Mouse (Mus musculus) limb, embryonic 12.5 days (tissue): Measurements from ENCODE around the gene Pla2g1b. TPM values are rescaled to one million over a fixed set of nuclear protein-coding genes. Genes with fewer than 3 reads are reported as not detected.
"Not testable (repeated sequence)": the region's sequence is repeated elsewhere in the genome, so short reads cannot be mapped to it uniquely, and the experiment has no call there.

Source experiments
- ATAC-seq: fragments of 200-750 bp; cut with Nextera tagmentation; 2 replicates; pipeline ENCODE4 v1.8.0; 2017; ENCODE audit warnings: low read depth, moderate TSS enrichment; ENCODE audit not compliant: insufficient number of reproducible peaks, insufficient read depth, low FRiP score, low TSS enrichment
- H3K27ac ChIP-seq: fragments of 300-500 bp; sonication (generic); 2 replicates; pipeline ENCODE4 v1.5.1; 2016; ENCODE audit warnings: mild to moderate bottlenecking, moderate library complexity
- H3K27me3 ChIP-seq: fragments of 300-500 bp; sonication (generic); 2 replicates; pipeline ENCODE4 v1.6.1; 2016; ENCODE audit warnings: mild to moderate bottlenecking, moderate library complexity
- H3K36me3 ChIP-seq: fragments of 300-500 bp; sonication (generic); 2 replicates; pipeline ENCODE4 v1.6.1; 2016; ENCODE audit warnings: mild to moderate bottlenecking, moderate library complexity
- H3K4me1 ChIP-seq: fragments of 300-500 bp; sonication (generic); replicated peaks from 2 replicates; pipeline ENCODE4 v1.6.1; 2016
- H3K4me2 ChIP-seq: fragments of 300-500 bp; sonication (generic); 2 replicates; pipeline ENCODE4 v1.6.1; 2016; ENCODE audit warnings: mild to moderate bottlenecking, moderate library complexity
- H3K4me3 ChIP-seq: fragments of 300-500 bp; sonication (generic); replicated peaks from 2 replicates; pipeline ENCODE4 v1.5.1; 2016; ENCODE audit warnings: mild to moderate bottlenecking
- H3K9ac ChIP-seq: fragments of 300-500 bp; sonication (generic); replicated peaks from 2 replicates; pipeline ENCODE4 v1.6.1; 2016; ENCODE audit warnings: mild to moderate bottlenecking, moderate library complexity
- H3K9me3 ChIP-seq: fragments of 300-500 bp; sonication (generic); 2 replicates; pipeline ENCODE4 v1.6.1; 2016; ENCODE audit warnings: mild to moderate bottlenecking, moderate library complexity
- WGBS: fragments of 180-500 bp; shearing (Covaris S2); methylation state at CpG from one replicate; pipeline ENCODE4 v1.1.7; 2016; 5-methylcytosine and 5-hydroxymethylcytosine counted together
- polyA plus RNA-seq: library from polyadenylated mRNA; unstranded; fragments of >200 nt; fragmentation: Nextera tagmentation; extraction: Ambion mirVana; gene quantifications from 2 replicates; pipeline ENCODE4 v1.2.1, GENCODE M21; 2016

The Pla2g1b gene
- polyA plus RNA-seq, 1 experiment from 2014 or later = not detected

- peaks cover 85% of the 10 kb centered on the region for H3K4me1 ChIP-seq
- H3K27me3 ChIP-seq = no peaks in the 10 kb centered on the region
- peak overlapping the region; percentile 98 for H3K27ac ChIP-seq
- no peaks in the 10 kb centered on the region for H3K9me3 ChIP-seq
- no peak for ATAC-seq
- H3K4me3 ChIP-seq = peak overlapping the region; percentile 38; the same call in 1 of the 2 replicates
- H3K4me2 ChIP-seq = peak overlapping the region; percentile 71
- H3K9ac ChIP-seq = peak overlapping the region; percentile 77
- H3K36me3 ChIP-seq = peaks cover 56% of the 10 kb centered on the region
- 23% methylated on average over 15 of the region's 15 CpGs for WGBS
Measured at GRCm38 (mm10) chr5:115434853-115435754, 31.0 kb upstream of the Pla2g1b start.

DNA sequence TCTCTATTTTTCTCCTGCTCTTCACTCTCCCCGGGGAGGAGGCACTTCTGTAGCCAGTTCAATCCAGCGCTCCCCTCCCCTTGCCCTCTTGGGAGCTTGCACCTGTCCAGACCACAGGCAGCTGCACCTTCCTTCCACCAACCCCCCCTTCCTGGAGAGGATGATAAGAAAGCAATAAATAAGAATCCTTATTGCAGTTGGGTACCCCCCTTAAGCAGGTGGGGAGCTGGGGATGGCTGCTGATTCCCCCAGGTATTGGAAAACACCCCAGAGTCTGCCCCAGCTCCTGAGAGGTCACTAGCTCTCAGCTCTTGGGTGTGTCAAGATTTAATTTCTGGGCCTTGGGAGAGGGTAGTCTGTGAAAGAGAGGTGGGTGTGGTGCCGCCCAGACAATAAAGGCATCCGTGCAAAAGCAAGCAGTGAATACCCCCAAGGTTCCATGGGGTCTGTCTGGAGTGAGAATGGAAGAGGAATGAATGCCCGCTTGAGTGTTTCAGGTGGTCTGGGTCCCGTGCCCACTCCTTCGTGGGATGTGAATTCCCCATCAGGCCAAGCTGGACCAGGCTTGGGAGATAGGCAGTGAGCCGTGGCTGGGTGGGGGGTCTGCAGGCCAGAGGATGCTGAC lies 30.2 kb upstream of the Pla2g1b start:
- 14% methylated on average over 8 of the region's 8 CpGs for WGBS

DNA sequence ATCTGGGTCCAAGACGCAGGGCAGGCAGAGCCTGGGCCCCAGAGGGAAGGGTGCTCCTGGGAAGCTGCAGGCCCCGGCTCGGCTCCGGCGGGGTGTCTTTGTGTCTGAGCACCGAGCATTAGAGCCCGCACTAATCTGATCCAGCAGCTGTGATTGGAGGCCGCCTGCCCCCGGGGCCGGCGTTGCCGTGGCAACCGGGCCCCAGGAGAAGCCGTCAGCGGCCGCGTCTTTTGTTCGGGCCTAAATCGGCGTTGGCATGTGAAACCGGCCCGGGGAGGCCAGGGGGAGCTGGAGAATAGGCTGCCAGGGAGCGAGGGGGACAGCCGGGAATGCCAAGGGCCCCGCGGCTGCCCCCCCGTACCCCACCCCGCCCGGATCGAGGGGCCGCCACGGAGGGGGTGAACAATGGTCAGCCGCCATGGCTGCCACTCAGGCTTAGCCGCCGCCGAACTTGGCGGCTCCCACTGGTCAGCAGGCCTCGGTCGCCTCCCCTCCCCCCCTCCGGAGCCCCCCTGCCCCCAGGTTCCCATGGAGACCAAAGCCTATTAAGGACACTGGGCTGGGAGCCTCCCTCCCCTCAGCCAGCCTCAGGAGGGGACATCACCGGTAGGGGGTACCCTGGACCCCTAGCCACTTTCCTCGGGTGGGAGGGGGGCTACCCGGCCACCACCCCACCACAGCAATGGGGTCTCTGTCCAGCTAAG lies 29.5 kb upstream of the Pla2g1b start:
- Histone ChIP-seq H3K9ac (peak overlapping the region; percentile 77), H3K4me2 (peak overlapping the region; percentile 71), H3K4me3 (peak overlapping the region; percentile 38), H3K27me3 (no peaks in the 10 kb centered on the region), H3K9me3 (no peaks in the 10 kb centered on the region), H3K27ac (peak overlapping the region; percentile 98), H3K36me3 (peaks cover 63% of the 10 kb centered on the region), H3K4me1 (peaks cover 76% of the 10 kb centered on the region)
- ATAC-seq = peak; percentile 64
- 2% methylated on average over 37 of the region's 43 CpGs for WGBS

More for the DNA sequence above, 30.2 kb upstream of the Pla2g1b start:
- Histone ChIP-seq H3K4me2 (peak overlapping the region; percentile 71), H3K36me3 (peaks cover 60% of the 10 kb centered on the region), H3K4me1 (peaks cover 84% of the 10 kb centered on the region), H3K4me3 (peak overlapping the region; percentile 38), H3K27me3 (no peaks in the 10 kb centered on the region), H3K9ac (peak overlapping the region; percentile 77), H3K9me3 (no peaks in the 10 kb centered on the region), H3K27ac (peak overlapping the region; percentile 98)
- no peak for ATAC-seq

DNA sequence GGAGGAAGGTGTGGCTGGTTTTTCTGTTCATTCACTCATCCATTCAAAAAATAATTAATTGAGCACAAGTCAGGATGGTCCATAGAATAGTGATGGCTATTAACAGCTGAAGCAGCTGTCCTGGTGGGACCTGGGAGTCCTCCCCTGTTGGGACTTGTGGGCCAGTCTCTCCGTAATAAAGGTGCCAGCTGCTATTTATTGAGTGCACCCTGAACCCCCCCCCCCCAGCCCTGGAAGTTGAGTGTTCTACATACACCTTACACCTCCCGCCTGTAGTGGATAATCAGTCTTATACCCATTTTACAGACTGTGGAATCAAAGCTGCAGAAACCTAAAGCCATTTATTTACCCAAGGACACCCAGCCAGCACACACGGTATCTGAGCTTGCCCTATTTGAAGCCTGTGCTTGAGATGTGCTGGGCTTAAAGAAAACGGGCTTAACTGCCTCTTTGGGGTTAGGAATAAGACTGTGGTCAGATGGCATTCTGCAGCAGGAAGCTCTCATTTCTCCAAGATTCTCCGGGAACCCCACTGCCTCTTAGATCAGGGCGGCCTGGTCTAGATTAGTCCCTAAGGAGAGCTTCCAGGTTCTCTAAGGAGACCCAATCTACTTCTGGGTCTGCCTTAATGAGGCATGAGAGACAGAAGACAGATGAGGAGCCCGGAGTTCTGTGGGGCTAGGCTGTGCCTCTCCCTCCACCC lies 28.7 kb upstream of the Pla2g1b start:
- 0 out of 2 replicates have a peak, but pooled peaks have one; percentile 1 for ATAC-seq
- peak overlapping the region; percentile 71 for H3K4me2 ChIP-seq

DNA sequence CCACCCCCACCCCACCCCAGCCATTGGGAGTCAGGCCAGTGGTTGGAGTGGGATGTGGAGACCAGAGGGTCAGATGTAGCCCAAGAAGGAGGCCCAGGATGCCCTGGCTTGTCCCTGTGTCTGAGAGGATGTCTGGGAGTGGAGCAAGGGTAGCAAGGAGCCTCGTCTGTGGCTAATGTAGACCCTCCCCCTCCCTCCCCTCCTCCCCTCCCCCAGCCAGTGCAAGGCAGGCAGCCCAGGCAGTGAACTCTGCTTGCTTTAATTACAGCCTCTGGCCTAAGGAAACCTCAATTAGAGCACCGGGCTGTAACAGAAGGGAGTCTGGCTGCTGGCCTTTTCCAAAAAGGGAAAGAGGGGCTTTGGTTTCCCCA lies 28.1 kb upstream of the Pla2g1b start:
- H3K9ac ChIP-seq = peak overlapping the region; percentile 44
- no peak overlapping the region; the same call in 1 of the 2 replicates for H3K4me3 ChIP-seq
- H3K9me3 ChIP-seq = 0 out of 2 replicates have a peak, but pooled peaks cover 3% of the 10 kb centered on the region
- peaks cover 63% of the 10 kb centered on the region for H3K4me1 ChIP-seq
- 0% methylated on average over 2 of the region's 2 CpGs for WGBS
- no peaks in the 10 kb centered on the region for H3K27me3 ChIP-seq
- H3K4me2 ChIP-seq = peak overlapping the region; percentile 71
- peak; percentile 2; the same call in 1 of the 2 replicates for ATAC-seq
- H3K27ac ChIP-seq = peak overlapping the region; percentile 98
- H3K36me3 ChIP-seq = peaks cover 64% of the 10 kb centered on the region

More for the DNA sequence above, 28.7 kb upstream of the Pla2g1b start:
- H3K9ac ChIP-seq = peak overlapping the region; percentile 44
- peaks cover 68% of the 10 kb centered on the region for H3K4me1 ChIP-seq
- no peak overlapping the region for H3K4me3 ChIP-seq
- peak overlapping the region; percentile 98 for H3K27ac ChIP-seq
- no peaks in the 10 kb centered on the region for H3K27me3 ChIP-seq
- H3K36me3 ChIP-seq = peaks cover 64% of the 10 kb centered on the region
- 21% methylated on average over 7 of the region's 7 CpGs for WGBS
- H3K9me3 ChIP-seq = 0 out of 2 replicates have a peak, but pooled peaks cover under 1% of the 10 kb centered on the region

- no peak overlapping the region for H3K4me2 ChIP-seq
- H3K27ac ChIP-seq = peak overlapping the region; percentile 98
Measured at GRCm38 (mm10) chr5:115438667-115439066, 27.4 kb upstream of the Pla2g1b start.

DNA sequence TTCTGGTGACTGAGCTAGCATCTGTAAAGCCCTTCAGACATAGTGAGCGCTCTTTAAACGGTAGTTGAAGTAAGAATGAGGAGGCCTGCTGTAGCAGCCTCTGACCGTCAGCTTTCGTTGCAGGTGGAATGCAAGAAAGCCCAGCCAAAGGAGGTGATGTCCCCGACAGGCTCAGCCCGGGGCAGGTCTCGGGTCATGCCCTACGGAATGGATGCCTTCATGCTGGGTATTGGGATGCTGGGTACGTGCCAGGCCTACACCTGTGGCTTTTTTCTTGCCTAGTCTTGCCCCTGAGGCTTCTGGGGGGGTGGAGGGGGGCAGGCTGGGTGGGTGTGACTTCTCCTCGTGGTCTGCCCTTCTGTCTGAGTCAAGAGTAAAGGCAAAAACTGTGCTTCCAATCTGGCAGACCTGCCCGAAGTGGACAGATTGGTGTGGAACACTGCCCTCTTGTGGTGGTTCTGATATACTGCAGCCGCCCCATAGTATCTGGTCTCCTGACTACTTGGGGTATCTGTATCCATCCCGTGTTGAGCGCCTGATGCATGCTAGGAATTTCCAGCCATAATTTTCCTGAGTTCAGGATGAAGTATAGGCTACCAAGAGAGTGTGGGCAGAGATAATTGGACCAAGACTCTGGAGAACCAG lies 24.7 kb upstream of the Pla2g1b start:
- H3K4me3 ChIP-seq = no peak overlapping the region
- H3K4me2 ChIP-seq = no peak overlapping the region
- peaks cover 29% of the 10 kb centered on the region for H3K4me1 ChIP-seq
- peaks cover 84% of the 10 kb centered on the region for H3K36me3 ChIP-seq
- 46% methylated on average over 14 of the region's 14 CpGs for WGBS
- no peaks in the 10 kb centered on the region for H3K27me3 ChIP-seq
- ATAC-seq = no peak
- H3K9ac ChIP-seq = no peak overlapping the region
- 0 out of 2 replicates have a peak, but pooled peaks cover 3% of the 10 kb centered on the region for H3K9me3 ChIP-seq
- H3K27ac ChIP-seq = no peak overlapping the region; the same call in 1 of the 2 replicates

More at GRCm38 (mm10) chr5:115438667-115439066, 27.4 kb upstream of the Pla2g1b start:
- WGBS = 13% methylated on average over 7 of the region's 7 CpGs
- H3K27me3 ChIP-seq = no peaks in the 10 kb centered on the region
- no peak overlapping the region for H3K4me3 ChIP-seq
- H3K4me1 ChIP-seq = peaks cover 56% of the 10 kb centered on the region
- peaks cover 64% of the 10 kb centered on the region for H3K36me3 ChIP-seq
- ATAC-seq = no peak
- peak overlapping the region; percentile 18; the same call in 1 of the 2 replicates for H3K9ac ChIP-seq
- H3K9me3 ChIP-seq = 0 out of 2 replicates have a peak, but pooled peaks cover 3% of the 10 kb centered on the region

- H3K27me3 ChIP-seq, H3K9me3 ChIP-seq, H3K27ac ChIP-seq, H3K4me3 ChIP-seq, ATAC-seq, H3K9ac ChIP-seq, H3K4me2 ChIP-seq: not testable (repeated sequence)
- H3K36me3 ChIP-seq = peaks cover 94% of the 10 kb centered on the region
- 71% methylated on average over 5 of the region's 5 CpGs for WGBS
- H3K4me1 ChIP-seq = peaks cover 16% of the 10 kb centered on the region
Measured at GRCm38 (mm10) chr5:115442663-115443062, 23.4 kb upstream of the Pla2g1b start.

DNA sequence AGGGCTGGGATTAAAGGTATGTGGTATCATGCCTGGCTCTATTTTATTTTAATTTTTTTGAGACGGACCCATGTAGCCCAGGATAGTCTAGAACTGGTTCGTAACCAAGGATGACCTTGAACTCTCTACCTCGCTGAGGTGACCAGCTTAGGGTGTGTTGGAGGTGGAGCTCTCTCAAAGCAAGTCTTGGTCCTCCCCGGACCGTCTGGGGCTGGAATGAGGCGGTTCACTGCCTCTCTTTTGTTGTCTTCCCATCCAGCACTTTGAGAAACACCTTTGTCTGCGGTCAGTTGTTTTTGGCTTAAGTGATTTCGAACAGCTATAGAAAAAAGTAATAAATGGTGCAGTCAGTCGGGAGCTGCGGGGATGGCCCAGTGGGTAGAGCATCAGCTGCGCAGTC lies 21.9 kb upstream of the Pla2g1b start:
- H3K4me1 ChIP-seq = peaks cover under 1% of the 10 kb centered on the region; the same call in 1 of the 2 replicates
- peaks cover 94% of the 10 kb centered on the region for H3K36me3 ChIP-seq
- no peak overlapping the region for H3K4me2 ChIP-seq
- 91% methylated on average over 11 of the region's 11 CpGs for WGBS
- no peak overlapping the region for H3K4me3 ChIP-seq
- 0 out of 2 replicates have a peak, but pooled peaks cover 3% of the 10 kb centered on the region for H3K9me3 ChIP-seq
- H3K27me3 ChIP-seq = no peaks in the 10 kb centered on the region
- no peak for ATAC-seq
- H3K27ac ChIP-seq = no peak overlapping the region
- no peak overlapping the region for H3K9ac ChIP-seq

DNA sequence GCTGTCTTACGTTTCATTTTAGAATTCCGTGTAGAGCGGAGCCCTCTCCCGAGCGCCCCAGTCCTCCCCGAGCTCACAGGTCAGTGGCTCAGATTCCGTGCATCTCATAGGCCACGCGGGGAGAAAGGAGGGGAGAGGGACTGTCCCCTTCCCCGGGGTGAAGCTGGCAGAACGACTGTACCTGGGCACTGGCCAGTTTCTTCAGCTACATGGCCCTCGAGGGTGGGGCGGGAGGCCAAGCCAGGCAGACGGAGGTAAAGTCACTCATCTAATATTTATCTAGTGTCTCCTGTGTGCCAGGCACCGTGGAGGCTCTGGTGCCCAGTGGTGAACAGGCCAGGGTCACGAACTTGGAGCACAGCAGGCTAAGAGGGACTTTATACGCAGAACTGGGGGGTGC lies 19.0 kb upstream of the Pla2g1b start:
- peaks cover 100% of the 10 kb centered on the region for H3K36me3 ChIP-seq
- H3K4me2 ChIP-seq = no peak overlapping the region
- WGBS = 92% methylated on average over 17 of the region's 17 CpGs
- no peak overlapping the region for H3K4me3 ChIP-seq
- 0 out of 2 replicates have a peak, but pooled peaks cover 3% of the 10 kb centered on the region for H3K9me3 ChIP-seq
- H3K27ac ChIP-seq = no peak overlapping the region
- no peak overlapping the region for H3K9ac ChIP-seq
- no peaks in the 10 kb centered on the region for H3K4me1 ChIP-seq
- no peaks in the 10 kb centered on the region for H3K27me3 ChIP-seq
- ATAC-seq = no peak
